Mouse (Mus musculus) skeletal muscle tissue, adult 2 months (tissue): ENCODE results near the gene P3h1.
A peak's percentile ranks its signal among the peaks of the same experiment; 100 is the strongest.
"Not testable (repeated sequence)": the region's sequence is repeated elsewhere in the genome, so short reads cannot be mapped to it uniquely, and the experiment has no call there.

ENCODE experiments used
- DNase-seq: peaks from one replicate; pipeline ENCODE4 v3.0.0-alpha.2; 2012; ENCODE audit warnings: low read depth, low spot score

Gene P3h1

DNA sequence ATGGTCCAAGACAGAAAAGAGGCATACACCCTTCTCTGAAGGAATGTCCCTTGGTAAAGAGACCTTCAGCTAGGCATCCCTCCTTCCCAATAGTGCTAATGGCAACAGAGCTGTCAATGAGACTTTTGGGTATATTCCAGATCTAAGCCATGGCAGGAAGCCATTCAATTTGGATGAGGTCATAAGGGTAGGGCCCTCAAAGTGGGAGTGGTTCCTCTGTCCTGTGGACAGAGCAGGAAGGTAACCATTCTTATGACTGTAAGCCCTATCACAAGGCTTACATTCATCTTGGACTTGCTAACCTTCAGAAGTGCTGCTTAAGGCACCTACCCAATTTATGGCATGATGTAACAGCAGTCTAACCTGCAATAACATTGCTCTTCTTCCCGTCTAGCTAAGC is 41.9 kb downstream of the P3h1 start:
- DNase-seq = peak; percentile 34

DNA sequence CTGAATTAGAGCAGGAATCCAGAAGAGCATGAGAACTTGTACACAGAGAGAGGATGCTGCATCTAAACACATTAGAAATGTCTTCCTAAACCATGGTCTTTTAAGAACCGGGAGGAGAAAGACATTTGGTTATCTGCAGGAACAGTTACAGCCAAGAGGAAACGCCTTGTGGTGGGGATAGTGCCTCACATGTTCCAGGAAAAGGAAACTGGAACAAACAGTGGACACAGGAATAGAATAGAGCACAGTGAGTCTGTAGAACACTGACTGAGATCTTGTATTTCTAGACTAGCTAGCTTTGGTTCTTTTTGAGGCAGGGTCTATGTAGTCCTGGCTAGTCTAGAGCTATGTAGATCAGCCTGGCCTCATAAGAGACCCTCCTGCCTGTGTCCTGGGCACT is 42.5 kb downstream of the P3h1 start:
- DNase-seq = peak; percentile 27

DNA sequence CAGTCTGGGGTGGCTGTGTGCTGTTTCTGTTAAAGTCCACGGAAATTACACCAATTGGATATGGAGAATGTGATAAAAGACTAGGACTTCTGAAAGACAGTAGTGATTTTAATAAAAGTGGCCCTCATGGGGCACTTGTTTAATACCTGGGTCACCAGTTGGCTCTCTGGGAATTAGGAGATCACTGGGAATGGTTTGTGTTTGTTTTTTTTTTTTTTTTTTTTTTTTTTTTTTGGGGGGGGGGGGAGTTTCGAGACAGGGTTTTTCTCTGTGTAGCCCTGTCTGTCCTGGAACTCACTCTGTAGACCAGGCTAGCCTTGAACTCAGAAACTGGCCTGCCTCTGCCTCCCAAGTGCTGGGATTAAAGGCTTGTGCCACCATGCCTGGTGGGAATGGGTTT is 43.0 kb downstream of the P3h1 start:
- no peak for DNase-seq

DNA sequence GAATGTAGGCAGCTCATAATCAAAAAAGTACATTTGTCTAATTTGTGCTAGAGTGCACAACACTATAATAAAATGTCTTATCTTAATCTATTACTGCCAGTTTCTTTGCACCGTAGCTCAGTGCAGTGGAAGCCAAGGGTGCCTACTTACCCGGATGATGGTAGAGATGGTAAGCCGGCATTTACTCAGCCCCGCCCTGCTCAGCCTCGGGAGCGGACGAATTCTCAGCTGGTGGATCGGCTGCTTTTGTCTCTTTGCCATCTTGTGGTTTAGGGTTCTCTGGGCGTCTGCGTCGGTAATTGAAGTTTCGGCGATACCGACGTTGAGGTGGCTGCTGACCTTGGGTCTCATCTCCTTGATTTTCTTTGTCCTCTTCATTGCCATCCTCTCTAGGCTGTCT is 46.1 kb downstream of the P3h1 start:
- not testable (repeated sequence) for DNase-seq

DNA sequence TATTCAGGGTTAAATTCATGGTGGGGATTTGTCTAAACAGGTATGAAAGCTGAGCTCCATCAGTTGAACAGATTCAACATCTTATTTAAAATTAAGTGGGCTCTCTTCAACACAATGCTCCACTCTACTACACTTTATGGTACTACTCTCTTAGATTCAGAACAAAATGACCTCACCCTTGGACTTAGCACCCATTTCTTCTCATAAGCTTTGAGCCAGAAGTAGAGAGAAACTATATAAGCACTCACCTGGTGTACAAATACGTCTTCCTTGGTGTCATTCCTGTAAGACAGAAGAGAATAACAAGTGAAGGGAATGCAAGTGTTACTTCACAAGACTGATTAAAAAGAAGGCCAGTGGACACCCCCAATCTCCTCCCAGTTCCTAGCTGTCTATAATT is 52.1 kb downstream of the P3h1 start:
- no peak for DNase-seq

DNA sequence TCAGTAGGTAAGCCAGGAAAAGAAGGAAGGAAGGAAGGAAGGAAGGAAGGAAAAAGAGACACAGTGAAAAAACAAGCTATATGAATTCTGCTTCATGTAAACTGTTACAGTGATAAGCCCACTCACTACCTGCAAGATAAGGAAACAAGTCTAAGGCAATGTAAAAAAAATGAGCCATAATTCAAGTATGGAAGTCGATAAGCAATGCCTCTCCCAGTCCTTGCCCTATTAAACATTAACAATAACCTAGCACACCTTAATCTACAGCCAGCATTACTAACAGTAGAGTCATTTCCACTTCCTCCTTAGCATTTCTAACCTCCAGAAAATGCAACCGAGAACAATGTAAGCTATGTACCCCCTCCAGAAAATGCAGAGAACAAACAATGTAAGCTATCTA is 52.6 kb downstream of the P3h1 start:
- no peak for DNase-seq

DNA sequence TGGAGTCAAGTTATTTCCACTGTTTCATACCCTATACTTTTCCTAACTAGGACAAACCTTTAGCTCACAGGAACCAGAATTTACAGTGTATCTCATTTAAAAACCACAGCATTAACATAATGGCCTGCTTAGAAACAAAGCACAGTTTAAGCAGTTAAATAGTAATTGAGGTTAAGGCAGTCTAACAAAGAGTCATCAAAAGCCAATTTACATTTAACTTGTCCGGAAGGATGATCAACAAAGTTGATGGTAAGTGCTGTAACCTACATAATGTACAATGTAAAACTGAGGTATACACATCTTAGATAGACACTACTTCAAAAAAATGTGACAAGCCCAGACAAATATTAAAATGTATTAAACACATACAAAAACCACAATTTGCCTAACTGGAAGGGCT is 59.2 kb downstream of the P3h1 start:
- no peak for DNase-seq

DNA sequence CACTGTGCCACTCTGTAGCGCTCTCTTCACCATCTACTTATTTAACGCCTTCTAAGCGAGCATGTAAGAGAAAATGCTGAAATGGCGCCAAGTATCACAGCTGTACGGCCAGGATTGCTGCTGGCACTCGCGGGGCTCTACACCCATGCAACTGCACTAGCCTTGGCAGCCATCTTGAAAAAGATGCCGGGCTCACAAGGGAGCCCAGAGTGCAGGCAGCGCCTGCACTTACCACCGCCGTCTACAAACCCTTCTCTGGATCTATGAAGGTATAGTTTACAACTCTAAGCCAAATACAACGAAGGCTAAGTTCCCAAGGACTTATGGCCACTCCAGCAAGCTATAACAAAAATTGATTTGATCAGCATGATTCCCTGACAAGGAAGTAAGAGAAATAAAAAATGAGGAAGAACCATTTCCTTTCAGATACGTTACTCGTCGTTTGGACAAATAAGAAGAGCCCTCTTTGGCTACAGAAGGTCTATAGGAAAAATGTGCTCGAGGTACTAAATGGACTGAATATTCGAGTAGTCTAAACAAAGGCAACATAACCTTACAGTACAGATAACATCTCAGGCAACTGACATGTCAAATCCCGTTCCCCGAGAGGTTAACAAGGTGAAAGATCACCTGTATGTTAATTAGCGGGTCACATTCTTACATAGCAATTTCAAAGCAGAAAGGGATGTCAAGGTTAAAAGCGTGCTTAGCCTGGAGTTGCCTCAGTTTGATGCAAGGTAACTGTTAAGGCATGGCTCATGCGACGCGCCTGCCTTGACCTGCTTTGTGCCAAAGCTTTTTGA is 60.3 kb downstream of the P3h1 start:
- peak; percentile 44 for DNase-seq

DNA sequence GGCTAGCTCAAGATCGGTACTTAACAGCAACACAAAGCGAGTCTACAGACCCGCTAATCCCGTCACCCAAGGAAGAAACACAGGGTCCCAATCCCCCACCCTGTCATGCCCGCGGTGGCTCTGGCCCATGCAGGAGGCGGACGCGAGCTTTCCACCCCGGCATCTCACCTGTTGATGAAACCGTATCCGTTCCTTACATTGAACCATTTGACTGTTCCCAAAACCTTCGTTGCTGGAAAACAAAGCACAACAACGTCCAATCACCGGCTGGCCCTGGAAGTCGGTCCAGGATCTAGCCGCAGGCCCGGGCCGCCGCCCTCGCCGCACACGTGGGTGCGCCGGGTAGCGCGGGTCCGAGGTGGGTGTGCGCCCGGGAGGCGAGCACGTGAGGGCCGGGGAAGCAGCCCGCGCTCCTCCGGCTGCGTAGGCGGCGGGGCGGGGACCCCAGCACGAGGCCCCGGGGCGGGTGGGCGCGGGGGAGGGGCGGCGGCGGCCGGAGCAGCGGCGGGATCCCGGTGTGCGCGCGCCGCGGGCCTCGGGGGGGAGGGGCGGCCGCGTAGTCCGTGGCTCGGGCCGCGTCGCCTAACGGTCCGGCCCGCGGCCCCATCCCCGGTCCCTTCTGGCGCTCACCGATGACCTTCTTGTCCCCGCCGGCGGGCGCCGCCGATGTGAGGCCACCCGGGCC is 61.0 kb downstream of the P3h1 start:
- DNase-seq = no peak

DNA sequence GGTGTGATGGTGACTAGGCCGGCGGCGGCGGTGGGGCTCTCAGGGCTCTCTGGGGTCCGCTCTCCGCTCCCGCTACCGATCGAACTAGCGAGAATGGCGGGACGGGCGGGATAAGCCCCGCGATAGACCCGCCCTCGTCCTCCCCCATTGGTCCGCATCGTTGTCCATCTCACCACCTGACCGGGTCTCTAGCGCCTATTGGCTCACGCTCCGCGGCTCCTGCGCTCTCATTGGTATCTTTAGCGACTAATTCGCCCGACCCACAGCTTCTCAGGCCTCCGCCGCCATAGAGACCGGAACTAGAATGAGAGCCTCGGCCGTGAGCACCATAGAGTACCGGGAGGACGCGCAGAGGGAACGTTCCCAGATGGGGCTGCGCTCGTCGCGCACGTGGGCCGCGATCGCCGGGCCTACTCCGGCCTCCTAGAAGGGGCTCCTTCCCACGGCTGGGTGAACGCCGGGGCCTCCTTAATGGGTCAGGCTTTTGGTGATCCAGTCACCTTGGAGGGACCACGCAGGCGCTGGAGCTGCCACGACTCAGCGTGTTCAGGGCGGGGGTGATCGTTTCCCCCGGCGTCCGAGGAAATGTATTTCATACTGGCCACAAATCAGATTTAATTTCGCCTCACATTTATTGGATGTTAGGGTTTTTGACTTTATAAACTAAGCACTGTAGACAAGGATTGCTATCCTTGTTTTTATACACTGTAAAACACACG is 61.9 kb downstream of the P3h1 start, which contains the start of gene Ybx1:
TSS of gene Ybx1 (minus strand) at position 190 of the 719 bp plus-strand sequence.
- DNase-seq = peak; percentile 98

DNA sequence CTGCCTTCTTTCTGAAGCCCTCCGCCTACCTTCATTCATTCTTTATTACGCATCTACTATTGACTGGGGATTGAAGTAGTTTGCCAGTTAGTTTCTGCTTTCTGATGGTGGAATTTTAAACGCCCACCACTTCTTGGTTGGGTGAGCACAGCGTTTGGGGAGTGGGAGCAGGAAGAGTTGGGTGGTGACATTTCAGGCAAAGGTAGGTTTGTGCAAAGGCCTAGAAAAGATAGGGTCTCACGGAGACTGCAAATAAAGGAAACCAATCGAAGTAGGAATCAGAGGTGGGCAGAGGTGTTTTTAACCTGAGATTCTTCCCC is 62.4 kb downstream of the P3h1 start:
- DNase-seq = no peak

DNA sequence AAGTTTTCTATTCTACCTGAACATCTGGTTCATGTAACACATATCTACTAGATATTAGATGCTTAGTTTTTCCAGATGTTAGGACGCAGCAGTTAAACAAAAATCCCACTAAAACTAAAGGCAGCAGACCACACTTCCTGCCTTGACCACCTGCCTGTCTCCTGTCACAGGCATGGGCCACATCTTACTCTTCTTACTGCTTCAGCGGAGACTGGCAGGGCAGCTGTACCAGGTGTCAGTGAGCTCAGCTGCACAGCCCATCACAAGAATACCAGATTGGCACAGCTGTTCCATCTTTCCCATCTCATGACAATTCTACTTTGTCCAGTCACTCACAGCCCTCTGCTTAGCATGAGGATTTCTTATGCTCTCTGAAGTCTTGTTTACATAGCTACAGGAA is 64.6 kb downstream of the P3h1 start:
- no peak for DNase-seq
